Mouse (Mus musculus) CD8-positive naive resting alpha-beta T cell, adult 2 months (primary cell): Measurements from ENCODE around the gene Olfr1111.
"Not testable (repeated sequence)": the region's sequence is repeated elsewhere in the genome, so short reads cannot be mapped to it uniquely, and the experiment has no call there.

ENCODE experiments used
- DNase-seq, 2 experiments: peaks; one replicate each; pipeline ENCODE4 v3.0.0; 2022; ENCODE audit warnings: low read depth in 2 of 2, low spot score in 2 of 2

Gene Olfr1111

GRCm38 (mm10) chr2:87152524-87152923 lies at the start of gene Olfr1111:
Gene Olfr1111, minus strand, starts transcription at chr2:87152624.
- DNase-seq, result no peak

GRCm38 (mm10) chr2:87187498-87187897 lies 35.1 kb upstream of the Olfr1111 start, which contains the start of gene Olfr1112:
Gene Olfr1112, plus strand, starts transcription at chr2:87187798.
- DNase-seq, result no peak

GRCm38 (mm10) chr2:87167731-87168130 lies 15.3 kb upstream of the Olfr1111 start:
- DNase-seq, result not testable (repeated sequence)

GRCm38 (mm10) chr2:87140200-87140599 lies 12.2 kb downstream of the Olfr1111 start, which contains the start of gene Olfr1110:
Gene Olfr1110, minus strand, starts transcription at chr2:87140300.
- DNase-seq, result no peak

GRCm38 (mm10) chr2:87114467-87114866 lies 38.0 kb downstream of the Olfr1111 start, which contains the start of gene Olfr259:
Gene Olfr259, minus strand, starts transcription at chr2:87114567.
- DNase-seq, result no peak
